Mouse (Mus musculus) urinary bladder, postnatal 25 days (tissue): ENCODE data around the gene Pcsk4.
A peak's percentile ranks its signal among the peaks of the same experiment; 100 is the strongest.

Experiments
- DNase-seq: peaks from one replicate; pipeline ENCODE4 v3.0.0; 2022; ENCODE audit warnings: low spot score

Pcsk4 gene

GRCm38 (mm10) chr10:80329273-80330081 is at the start of gene Pcsk4, which contains the start of gene Reep6:
Gene Pcsk4 (minus strand): TSS chr10:80329498.
Gene Reep6 (plus strand): TSS chr10:80329953.
- DNase-seq: peak; percentile 92

GRCm38 (mm10) chr10:80377716-80378115 is 48.4 kb upstream of the Pcsk4 start:
- DNase-seq: no peak

- peak; percentile 94 for DNase-seq
These were observed 46.9 kb upstream of the Pcsk4 start for GRCm38 (mm10) chr10:80376160-80376559.

- DNase-seq: peak; percentile 69
These were observed 44.8 kb upstream of the Pcsk4 start for GRCm38 (mm10) chr10:80374063-80374462.

GRCm38 (mm10) chr10:80372706-80373105 is 43.4 kb upstream of the Pcsk4 start:
- no peak for DNase-seq

GRCm38 (mm10) chr10:80371983-80372382 is 42.7 kb upstream of the Pcsk4 start:
- DNase-seq: no peak

GRCm38 (mm10) chr10:80371411-80371966 is 42.2 kb upstream of the Pcsk4 start:
- DNase-seq: no peak

- DNase-seq: no peak
These were observed 40.9 kb upstream of the Pcsk4 start for GRCm38 (mm10) chr10:80369995-80370747.

- no peak for DNase-seq
These were observed 39.1 kb upstream of the Pcsk4 start for GRCm38 (mm10) chr10:80368392-80368791.

- no peak for DNase-seq
These were observed 38.7 kb upstream of the Pcsk4 start for GRCm38 (mm10) chr10:80367954-80368353.

GRCm38 (mm10) chr10:80365736-80366135 is 36.4 kb upstream of the Pcsk4 start:
- no peak for DNase-seq

GRCm38 (mm10) chr10:80363734-80364133 is 34.4 kb upstream of the Pcsk4 start:
- DNase-seq: no peak

- peak; percentile 51 for DNase-seq
These were observed 28.8 kb upstream of the Pcsk4 start for GRCm38 (mm10) chr10:80357994-80358639.

GRCm38 (mm10) chr10:80357336-80357735 is 28.0 kb upstream of the Pcsk4 start:
- no peak for DNase-seq

GRCm38 (mm10) chr10:80356737-80357136 is 27.4 kb upstream of the Pcsk4 start:
- DNase-seq: no peak

- no peak for DNase-seq
These were observed 26.8 kb upstream of the Pcsk4 start, which contains the start of gene Plk5 for GRCm38 (mm10) chr10:80356001-80356682. Gene Plk5 (plus strand): TSS chr10:80356459.

GRCm38 (mm10) chr10:80355431-80355830 is 26.1 kb upstream of the Pcsk4 start:
- no peak for DNase-seq

- DNase-seq: no peak
These were observed 23.4 kb upstream of the Pcsk4 start for GRCm38 (mm10) chr10:80352727-80353126.

- no peak for DNase-seq
These were observed 22.6 kb upstream of the Pcsk4 start for GRCm38 (mm10) chr10:80351896-80352295.

- peak; percentile 89 for DNase-seq
These were observed 21.0 kb upstream of the Pcsk4 start for GRCm38 (mm10) chr10:80350292-80350691.

GRCm38 (mm10) chr10:80348981-80349380 is 19.7 kb upstream of the Pcsk4 start:
- DNase-seq: no peak
